Mouse (Mus musculus) Muller cell, postnatal 12 days (primary cell): ENCODE results near the gene Gabrr2.
"Not testable (repeated sequence)": the region's sequence is repeated elsewhere in the genome, so short reads cannot be mapped to it uniquely, and the experiment has no call there.

ENCODE experiments used
- DNase-seq: peaks from one replicate; pipeline ENCODE4 v3.0.0-alpha.2; 2015; ENCODE audit errors: inconsistent ontology term

Gabrr2 gene

GRCm38 (mm10) chr4:33068894-33069293 lies 6.1 kb downstream of the Gabrr2 start:
- DNase-seq = no peak

- DNase-seq = no peak
These were observed 7.5 kb downstream of the Gabrr2 start for GRCm38 (mm10) chr4:33070326-33070725.

GRCm38 (mm10) chr4:33071337-33071736 lies 8.5 kb downstream of the Gabrr2 start:
- DNase-seq = no peak

- no peak for DNase-seq
These were observed 9.8 kb downstream of the Gabrr2 start for GRCm38 (mm10) chr4:33072526-33073161.

GRCm38 (mm10) chr4:33074406-33074805 lies 11.6 kb downstream of the Gabrr2 start:
- no peak for DNase-seq

- no peak for DNase-seq
These were observed 12.1 kb downstream of the Gabrr2 start for GRCm38 (mm10) chr4:33074851-33075250.

GRCm38 (mm10) chr4:33075776-33076524 lies 13.2 kb downstream of the Gabrr2 start:
- DNase-seq = peak; percentile 3

GRCm38 (mm10) chr4:33077161-33077560 lies 14.4 kb downstream of the Gabrr2 start:
- DNase-seq = no peak

- DNase-seq = no peak
These were observed 14.9 kb downstream of the Gabrr2 start for GRCm38 (mm10) chr4:33077724-33078123.

GRCm38 (mm10) chr4:33078492-33078891 lies 15.7 kb downstream of the Gabrr2 start:
- no peak for DNase-seq

GRCm38 (mm10) chr4:33099118-33099694 lies 36.4 kb downstream of the Gabrr2 start:
- no peak for DNase-seq

- DNase-seq = no peak
These were observed 47.1 kb downstream of the Gabrr2 start for GRCm38 (mm10) chr4:33109720-33110458.

GRCm38 (mm10) chr4:33110845-33111244 lies 48.0 kb downstream of the Gabrr2 start:
- DNase-seq = no peak

GRCm38 (mm10) chr4:33111358-33111757 lies 48.6 kb downstream of the Gabrr2 start:
- no peak for DNase-seq

GRCm38 (mm10) chr4:33112866-33113265 lies 50.1 kb downstream of the Gabrr2 start:
- not testable (repeated sequence) for DNase-seq

GRCm38 (mm10) chr4:33119118-33119517 lies 56.3 kb downstream of the Gabrr2 start:
- peak; percentile 34 for DNase-seq

GRCm38 (mm10) chr4:33124493-33124892 lies 61.7 kb downstream of the Gabrr2 start:
- DNase-seq = no peak

- peak; percentile 24 for DNase-seq
These were observed 62.7 kb downstream of the Gabrr2 start for GRCm38 (mm10) chr4:33125409-33126084.

GRCm38 (mm10) chr4:33132221-33132620 lies 69.4 kb downstream of the Gabrr2 start, which contains the start of gene Gabrr1:
Gene Gabrr1 (plus strand): TSS chr4:33132521.
- DNase-seq = no peak
